Mouse (Mus musculus) lung, postnatal 0 days (tissue): ENCODE measurements around the gene Tex33.

ENCODE experiments used
- CTCF ChIP-seq: IDR thresholded peaks from 2 replicates; pipeline ENCODE4 v1.5.1; 2016; ENCODE audit warnings: antibody characterized with exemption, mild to moderate bottlenecking
- EP300 ChIP-seq: IDR thresholded peaks from 2 replicates; pipeline ENCODE4 v1.6.1; 2016; ENCODE audit warnings: antibody characterized with exemption, mild to moderate bottlenecking, control low read depth

DNA sequence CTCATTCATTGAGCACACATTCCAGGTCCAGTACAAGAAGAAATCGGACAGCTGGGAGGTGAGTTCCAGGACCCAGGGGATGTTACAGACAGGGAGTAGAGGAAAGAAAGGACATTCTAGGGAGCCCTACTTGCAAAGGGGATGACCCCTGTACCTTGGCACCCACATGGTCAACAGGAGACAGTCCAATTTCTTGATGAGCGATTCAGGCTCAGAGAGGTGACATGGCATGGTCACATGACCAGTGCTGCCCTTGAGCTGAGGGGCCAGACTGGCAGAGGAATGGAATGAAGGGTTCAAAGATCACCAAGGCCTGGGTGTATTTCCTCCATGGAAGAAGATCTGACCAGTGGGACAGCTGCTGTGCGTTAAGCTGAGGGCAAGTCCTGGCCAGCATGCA, 51.1 kb downstream of the Tex33 start:
- TF ChIP-seq CTCF (no peak), EP300 (no peak)
